Mouse (Mus musculus) liver, embryonic 11.5 days (tissue): ENCODE measurements around the gene Ap4b1. TPM values are rescaled to one million over a fixed set of nuclear protein-coding genes. Genes with fewer than 3 reads are reported as not detected.
"Not testable (repeated sequence)": the region's sequence is repeated elsewhere in the genome, so short reads cannot be mapped to it uniquely, and the experiment has no call there.

Experiments used
- ATAC-seq: fragments of 200-750 bp; cut with Nextera tagmentation; replicated peaks from 2 replicates; pipeline ENCODE4 v1.8.0; 2017; ENCODE audit warnings: moderate number of reproducible peaks, mild to moderate bottlenecking, moderate TSS enrichment, moderate library complexity; ENCODE audit not compliant: low FRiP score
- DNase-seq: peaks from one replicate; pipeline ENCODE4 v3.0.0-alpha.2; 2017; ENCODE audit warnings: low spot score
- H3K27ac ChIP-seq: fragments of 300-500 bp; sonication (generic); 2 replicates; pipeline ENCODE4 v1.5.1; 2014; ENCODE audit warnings: mild to moderate bottlenecking, low read depth, low read length, control low read depth
- H3K27me3 ChIP-seq: fragments of 300-500 bp; sonication (generic); replicated peaks from 2 replicates; pipeline ENCODE4 v1.6.1; 2014; ENCODE audit warnings: low read length, mixed read lengths; ENCODE audit not compliant: control insufficient read depth, insufficient read depth
- H3K36me3 ChIP-seq: fragments of 300-500 bp; sonication (generic); 2 replicates; pipeline ENCODE4 v1.6.1; 2014; ENCODE audit warnings: mild to moderate bottlenecking, low read length, moderate library complexity, mixed read lengths; ENCODE audit not compliant: control insufficient read depth, insufficient read depth
- H3K4me1 ChIP-seq: fragments of 300-500 bp; sonication (generic); replicated peaks from 2 replicates; pipeline ENCODE4 v1.6.1; 2014; ENCODE audit warnings: low read length, mixed read lengths; ENCODE audit not compliant: control insufficient read depth, insufficient read depth
- H3K4me2 ChIP-seq: fragments of 300-500 bp; sonication (generic); 2 replicates; pipeline ENCODE4 v1.6.1; 2014; ENCODE audit warnings: mild to moderate bottlenecking, control low read depth, moderate library complexity
- H3K4me3 ChIP-seq: fragments of 300-500 bp; sonication (generic); 2 replicates; pipeline ENCODE4 v1.5.1; 2014; ENCODE audit warnings: low read depth, low read length, control low read depth
- H3K9ac ChIP-seq: fragments of 300-500 bp; sonication (generic); 2 replicates; pipeline ENCODE4 v1.6.1; 2014; ENCODE audit warnings: low read depth, low read length, control low read depth
- H3K9me3 ChIP-seq: fragments of 300-500 bp; sonication (generic); 2 replicates; pipeline ENCODE4 v1.6.1; 2016; ENCODE audit warnings: low read length, inconsistent platforms, mixed read lengths; ENCODE audit not compliant: control insufficient read depth
- WGBS: fragments of 180-500 bp; shearing (Covaris S2); extraction: QIAGEN DNeasy Blood & Tissue Kit; methylation state at CpG from one replicate; pipeline ENCODE4 v1.1.7; 2014; 5-methylcytosine and 5-hydroxymethylcytosine counted together
- polyA plus RNA-seq: library from polyadenylated mRNA; unstranded; fragments of >200 nt; fragmentation: Nextera tagmentation; extraction: Ambion mirVana; gene quantifications from 2 replicates; pipeline ENCODE4 v1.2.1, GENCODE M21; 2014

The Ap4b1 gene
- polyA plus RNA-seq, 1 experiment from 2014 or later, result 20.8 TPM

GRCm38 (mm10) chr3:103809799-103810150 lies 455 bp downstream of the Ap4b1 start:
- H3K4me2 ChIP-seq, result peak overlapping the region; percentile 62
- H3K4me1 ChIP-seq, result peaks cover 15% of the 10 kb centered on the region

GRCm38 (mm10) chr3:103810967-103811366 lies 1.6 kb downstream of the Ap4b1 start:
- DNase-seq (no peak), ATAC-seq (no peak)
- Histone ChIP-seq H3K9ac (no peak overlapping the region), H3K4me2 (peak overlapping the region; percentile 62), H3K9me3 (no peaks in the 10 kb centered on the region), H3K27ac (peak overlapping the region; percentile 10; the same call in 1 of the 2 replicates), H3K4me1 (peaks cover 9% of the 10 kb centered on the region), H3K27me3 (no peaks in the 10 kb centered on the region), H3K4me3 (peak overlapping the region; percentile 80; the same call in 1 of the 2 replicates), H3K36me3 (peaks cover 14% of the 10 kb centered on the region; the same call in 1 of the 2 replicates)
- 79% methylated on average over 6 of the region's 6 CpGs for WGBS

More at GRCm38 (mm10) chr3:103809799-103810150, 455 bp downstream of the Ap4b1 start:
- peaks cover 12% of the 10 kb centered on the region; the same call in 1 of the 2 replicates for H3K36me3 ChIP-seq
- WGBS, result 3% methylated on average over 14 of the region's 14 CpGs
- peak overlapping the region; percentile 85 for H3K9ac ChIP-seq
- H3K9me3 ChIP-seq, result no peaks in the 10 kb centered on the region
- DNase-seq (no peak), ATAC-seq (peak; percentile 62)
- H3K27ac ChIP-seq, result peak overlapping the region; percentile 87
- no peaks in the 10 kb centered on the region for H3K27me3 ChIP-seq
- H3K4me3 ChIP-seq, result peak overlapping the region; percentile 80

GRCm38 (mm10) chr3:103827548-103827947 lies 18.2 kb downstream of the Ap4b1 start:
- Histone ChIP-seq H3K4me3 (no peak overlapping the region), H3K9me3 (no peaks in the 10 kb centered on the region), H3K36me3 (no peaks in the 10 kb centered on the region), H3K27ac (no peak overlapping the region), H3K4me1 (peaks cover 9% of the 10 kb centered on the region), H3K4me2 (no peak overlapping the region), H3K9ac (no peak overlapping the region), H3K27me3 (no peaks in the 10 kb centered on the region)
- DNase-seq (no peak), ATAC-seq (no peak)

GRCm38 (mm10) chr3:103829036-103829435 lies 19.7 kb downstream of the Ap4b1 start:
- Histone ChIP-seq H3K4me2 (no peak overlapping the region), H3K4me1 (peaks cover 9% of the 10 kb centered on the region), H3K27me3 (no peaks in the 10 kb centered on the region), H3K4me3 (no peak overlapping the region), H3K27ac (no peak overlapping the region), H3K36me3 (no peaks in the 10 kb centered on the region), H3K9me3 (no peaks in the 10 kb centered on the region), H3K9ac (no peak overlapping the region)
- WGBS, result 79% methylated on average over 3 of the region's 3 CpGs
- ATAC-seq, result no peak
- no peak for DNase-seq

- not testable (repeated sequence) for H3K4me3 ChIP-seq, H3K9ac ChIP-seq, DNase-seq, H3K4me1 ChIP-seq, H3K27ac ChIP-seq, H3K36me3 ChIP-seq, H3K27me3 ChIP-seq, ATAC-seq, H3K4me2 ChIP-seq, H3K9me3 ChIP-seq
- WGBS, result 82% methylated on average over 1 of the region's 1 CpGs
Measured at GRCm38 (mm10) chr3:103830681-103831080, 21.4 kb downstream of the Ap4b1 start.

GRCm38 (mm10) chr3:103831146-103831545 lies 21.8 kb downstream of the Ap4b1 start:
- no peaks in the 10 kb centered on the region for H3K9me3 ChIP-seq
- WGBS, result 86% methylated on average over 7 of the region's 7 CpGs
- ATAC-seq (no peak), DNase-seq (no peak)
- no peaks in the 10 kb centered on the region for H3K27me3 ChIP-seq
- H3K27ac ChIP-seq, result no peak overlapping the region
- no peak overlapping the region for H3K4me3 ChIP-seq
- peaks cover 9% of the 10 kb centered on the region for H3K4me1 ChIP-seq
- H3K4me2 ChIP-seq, result no peak overlapping the region
- no peaks in the 10 kb centered on the region for H3K36me3 ChIP-seq
- H3K9ac ChIP-seq, result no peak overlapping the region

GRCm38 (mm10) chr3:103832426-103832825 lies 23.1 kb downstream of the Ap4b1 start, which contains the start of gene Bcl2l15:
Gene Bcl2l15 (plus strand): TSS chr3:103832601.
- H3K27me3 ChIP-seq, result no peaks in the 10 kb centered on the region
- no peak within 1 kb of the TSS for H3K27ac ChIP-seq
- no peaks in the 10 kb centered on the region for H3K9me3 ChIP-seq
- peak; percentile 57 for ATAC-seq
- H3K9ac ChIP-seq, result no peak within 1 kb of the TSS
- no peaks in the 10 kb centered on the region for H3K36me3 ChIP-seq
- peak within 1 kb of the TSS; percentile 33 for H3K4me2 ChIP-seq
- no peak within 1 kb of the TSS for H3K4me3 ChIP-seq
- peaks cover 9% of the 10 kb centered on the region for H3K4me1 ChIP-seq
- no peak for DNase-seq

- no peaks in the 10 kb centered on the region for H3K36me3 ChIP-seq
- no peaks in the 10 kb centered on the region for H3K27me3 ChIP-seq
- ATAC-seq, result no peak
- no peak overlapping the region for H3K27ac ChIP-seq
- H3K4me2 ChIP-seq, result no peak overlapping the region
- H3K4me3 ChIP-seq, result no peak overlapping the region
- no peak overlapping the region for H3K9ac ChIP-seq
- no peak for DNase-seq
- H3K4me1 ChIP-seq, result peaks cover 9% of the 10 kb centered on the region
- 85% methylated on average over 2 of the region's 2 CpGs for WGBS
- no peaks in the 10 kb centered on the region for H3K9me3 ChIP-seq
Measured at GRCm38 (mm10) chr3:103834001-103834400, 24.7 kb downstream of the Ap4b1 start.

- no peak for DNase-seq
- Histone ChIP-seq H3K27me3 (no peaks in the 10 kb centered on the region), H3K9ac (no peak overlapping the region), H3K9me3 (no peaks in the 10 kb centered on the region), H3K4me1 (peaks cover 9% of the 10 kb centered on the region), H3K4me3 (no peak overlapping the region), H3K4me2 (no peak overlapping the region), H3K36me3 (no peaks in the 10 kb centered on the region), H3K27ac (no peak overlapping the region)
- ATAC-seq, result no peak
- 76% methylated on average over 6 of the region's 6 CpGs for WGBS
Measured at GRCm38 (mm10) chr3:103835272-103835950, 26.1 kb downstream of the Ap4b1 start.
